Mouse (Mus musculus) ES-E14 (cell line): ENCODE results near the gene Guca1a.

Source experiments
- CHD2 ChIP-seq: IDR thresholded peaks from 2 replicates; pipeline ENCODE4 v1.6.1; 2014; ENCODE audit warnings: mild to moderate bottlenecking, low read depth, low read length, inconsistent platforms
- HCFC1 ChIP-seq: IDR thresholded peaks from 2 replicates; pipeline ENCODE4 v1.6.1; 2012; ENCODE audit warnings: low read length, inconsistent platforms, borderline replicate concordance; ENCODE audit not compliant: insufficient read depth
- MAFK ChIP-seq: IDR thresholded peaks from 2 replicates; pipeline ENCODE4 v1.6.1; 2014; ENCODE audit warnings: mild to moderate bottlenecking, low read depth, low read length, inconsistent platforms; ENCODE audit not compliant: insufficient read depth

- TF ChIP-seq MAFK, result no peak
- no peak for TF ChIP-seq HCFC1
- TF ChIP-seq CHD2, result no peak
Measured at GRCm38 (mm10) chr17:47439396-47440028, 39.1 kb upstream of the Guca1a start.
